Mouse (Mus musculus) brain, embryonic 14.5 days (tissue): ENCODE data around the gene Tmem175. TPM values are rescaled to one million over a fixed set of nuclear protein-coding genes. Genes with fewer than 3 reads are reported as not detected.
"Not testable (repeated sequence)": the region's sequence is repeated elsewhere in the genome, so short reads cannot be mapped to it uniquely, and the experiment has no call there.

Experiments
- DNase-seq: peaks from one replicate; pipeline ENCODE4 v3.0.0-alpha.2; 2011; ENCODE audit warnings: low read depth
- CTCF ChIP-seq: fragments of 200-500 bp; IDR thresholded peaks from 2 replicates; pipeline ENCODE4 v1.5.1; 2012; ENCODE audit warnings: inconsistent platforms, mild to moderate bottlenecking, moderate library complexity, borderline replicate concordance; ENCODE audit not compliant: insufficient read depth, insufficient read length; ENCODE audit errors: extremely low read depth
- POLR2A ChIP-seq: fragments of 200-500 bp; IDR thresholded peaks from 2 replicates; pipeline ENCODE4 v1.6.1; 2012; ENCODE audit warnings: mild to moderate bottlenecking, inconsistent platforms, borderline replicate concordance; ENCODE audit not compliant: poor library complexity, insufficient read depth, insufficient read length, severe bottlenecking; ENCODE audit errors: extremely low read depth
- polyA plus RNA-seq: library from polyadenylated mRNA; depleted of rRNA; stranded (reverse); fragments of >200 nt; gene quantifications from 2 replicates; pipeline ENCODE4 v1.2.3, GENCODE M21; 2012; rRNA removed

The Tmem175 gene
- 32.6 and 39.4 TPM in 2 replicates for polyA plus RNA-seq

DNA sequence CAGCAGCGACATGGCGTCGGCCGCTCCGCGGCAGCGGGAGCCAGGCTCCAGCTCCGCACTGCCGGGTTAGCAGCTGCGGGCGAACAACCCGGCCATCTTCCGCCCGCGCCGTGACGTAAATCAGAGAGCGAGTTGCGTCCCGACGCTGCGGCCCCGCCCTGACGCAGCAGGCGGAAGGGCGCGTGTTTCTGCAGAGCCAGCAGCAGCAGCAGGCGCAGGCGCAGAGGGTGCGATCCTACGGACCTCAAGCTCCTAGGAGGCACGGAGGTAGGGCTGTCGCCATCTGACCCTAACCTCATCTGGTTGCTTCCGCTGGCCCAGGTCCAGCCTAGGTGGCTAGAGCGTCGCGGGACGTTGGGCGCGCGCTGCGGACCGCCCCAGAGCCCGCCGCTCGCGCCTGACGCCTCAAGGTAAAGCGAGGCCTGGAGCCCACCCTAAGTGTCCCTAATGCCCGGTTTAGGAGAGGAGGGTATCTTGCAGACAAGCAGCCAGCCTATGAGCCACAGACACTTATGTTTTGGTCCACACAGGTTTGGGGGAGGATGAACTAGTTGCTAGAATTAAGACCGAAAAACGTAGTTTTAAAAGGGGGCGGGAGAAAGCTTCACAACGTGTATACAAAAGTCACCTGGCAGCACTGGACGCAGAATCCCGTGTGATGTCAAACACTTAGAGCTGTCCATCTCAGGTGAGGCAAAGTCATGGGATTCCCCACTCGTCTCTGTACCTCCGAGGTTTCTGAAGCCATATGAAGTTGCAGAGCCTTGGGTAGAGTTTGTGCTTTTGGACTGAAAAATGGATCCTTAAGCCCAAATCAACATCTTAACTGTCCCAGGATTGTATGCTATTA lies at the start of gene Tmem175, which contains the start of gene Gak:
Gene Tmem175, plus strand, starts transcription at position 137 of the 850 bp plus-strand sequence.
Gene Gak, minus strand, starts transcription at position 122 of the 850 bp plus-strand sequence.
- peak; percentile 98 for DNase-seq
- peak; percentile 97 for TF ChIP-seq POLR2A
- no peak for TF ChIP-seq CTCF

DNA sequence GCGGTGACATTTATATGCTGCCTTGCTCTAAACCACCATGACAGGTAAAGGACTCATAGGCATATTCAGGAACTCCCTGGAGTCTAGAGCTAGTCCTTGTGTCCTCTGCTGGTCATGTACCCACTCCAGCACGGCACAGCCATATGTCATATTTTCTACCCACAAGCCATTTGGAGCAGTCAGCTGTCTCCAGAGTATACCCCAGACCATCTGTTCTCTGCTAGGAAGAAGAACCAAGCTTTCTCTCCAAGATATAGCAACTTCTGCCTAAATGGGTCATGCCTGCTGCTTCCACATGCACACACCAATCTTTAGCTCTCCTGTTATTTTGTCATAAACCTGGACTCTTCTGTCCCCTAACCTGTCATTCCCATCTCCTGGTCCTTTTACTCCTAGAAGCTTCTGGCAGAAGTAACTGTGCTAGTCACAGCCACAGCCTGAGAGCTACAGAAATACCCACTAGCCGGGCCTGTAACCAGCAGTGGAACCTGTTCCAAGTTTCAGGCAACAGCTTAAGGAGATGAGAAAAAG lies 48.1 kb upstream of the Tmem175 start:
- no peak for TF ChIP-seq CTCF
- TF ChIP-seq POLR2A, result no peak
- DNase-seq, result peak; percentile 20

GRCm38 (mm10) chr5:108599923-108600322 lies 29.6 kb upstream of the Tmem175 start:
- TF ChIP-seq CTCF (no peak), POLR2A (no peak)
- no peak for DNase-seq

GRCm38 (mm10) chr5:108602537-108602936 lies 27.0 kb upstream of the Tmem175 start:
- no peak for DNase-seq
- TF ChIP-seq POLR2A (no peak), CTCF (no peak)

- no peak for TF ChIP-seq CTCF
- no peak for TF ChIP-seq POLR2A
- DNase-seq, result no peak
Measured at GRCm38 (mm10) chr5:108610426-108610825, 19.1 kb upstream of the Tmem175 start.

DNA sequence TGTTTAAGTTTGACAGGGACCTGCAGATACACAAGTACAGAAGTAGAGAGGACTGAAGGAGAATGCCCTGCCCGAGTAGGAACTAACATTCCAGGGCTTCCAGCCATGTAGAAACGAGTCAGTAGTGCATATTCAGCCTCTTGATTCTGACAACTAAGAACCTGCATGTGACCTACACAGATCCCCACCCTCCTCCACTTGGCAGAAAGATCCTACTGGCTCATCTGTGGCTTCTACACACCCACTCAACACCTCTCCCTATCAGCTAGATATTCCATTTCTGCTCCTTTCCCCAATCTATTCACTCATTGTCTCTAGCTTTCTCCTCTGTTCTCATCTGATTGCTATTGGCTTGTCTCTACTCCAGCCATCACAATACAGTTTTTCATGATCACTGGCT lies 7.7 kb upstream of the Tmem175 start:
- no peak for DNase-seq
- TF ChIP-seq POLR2A (no peak), CTCF (no peak)

- no peak for TF ChIP-seq CTCF
- no peak for TF ChIP-seq POLR2A
- DNase-seq, result no peak
Measured at GRCm38 (mm10) chr5:108626050-108626660, 3.4 kb upstream of the Tmem175 start.

GRCm38 (mm10) chr5:108628891-108629633 lies 508 bp upstream of the Tmem175 start:
- no peak for TF ChIP-seq POLR2A
- no peak for TF ChIP-seq CTCF
- DNase-seq, result no peak

- DNase-seq, result no peak
- TF ChIP-seq POLR2A (no peak), CTCF (no peak)
Measured at GRCm38 (mm10) chr5:108633676-108634075, 4.1 kb downstream of the Tmem175 start.

- DNase-seq, result not testable (repeated sequence)
Measured at GRCm38 (mm10) chr5:108634088-108634487, 4.5 kb downstream of the Tmem175 start.

DNA sequence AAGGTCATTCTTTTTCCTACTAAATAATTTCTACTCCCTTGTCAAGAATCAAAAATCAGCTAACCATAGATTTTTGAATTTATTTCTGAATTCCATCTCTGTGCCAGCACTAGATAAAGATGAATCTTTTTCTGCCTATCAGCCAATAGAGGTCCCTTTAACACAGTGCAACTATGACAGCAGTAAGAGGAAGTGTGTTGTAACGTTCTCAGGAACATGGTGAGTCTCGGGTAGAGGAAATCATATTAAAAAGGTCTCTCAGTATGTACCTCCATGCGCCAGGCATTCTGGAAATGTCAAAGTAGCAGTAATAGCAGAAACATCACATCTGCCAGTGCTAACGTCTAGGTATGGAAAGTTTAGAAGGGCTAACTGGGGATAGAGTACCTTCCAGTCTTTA lies 6.6 kb downstream of the Tmem175 start:
- no peak for TF ChIP-seq POLR2A
- no peak for TF ChIP-seq CTCF
- no peak for DNase-seq
